9 mouse cellular contexts compared by ENCODE assay signal in genomic region chr16:6018639-6019038, GRCm38 (mm10).
DNase-seq lines count a peak whose midpoint lies in the region; ATAC-seq and TF ChIP-seq lines count a peak whose summit lies in the region.
"Had no signal": no experiment of that assay in that cellular context is flagged by ENCODE, and none has a peak within 500 bp of the region (broad histone marks: within the 10 kb centered on the region; RNA-seq: fewer than 3 reads in every experiment).

No protein-coding gene starts in this region.

- no peak overlapping the region for H3K4me3 ChIP-seq in kidney, postnatal 0 days (replicated peaks; ENCODE audit: low read depth, low read length)
- H3K4me3 ChIP-seq in limb, embryonic 14.5 days (replicated peaks; ENCODE audit: low read length) = no peak overlapping the region
- H3K4me3 ChIP-seq: erythroblast, embryonic 14.5 days had no signal

- ATAC-seq in kidney, postnatal 0 days (replicated peaks; ENCODE audit: low FRiP score, low read depth) = no peak
- no peak for ATAC-seq in limb, embryonic 14.5 days (ENCODE audit: low FRiP score, low read depth)

- no peak for TF ChIP-seq POLR2A in limb, embryonic 14.5 days (IDR thresholded peaks at IDR 0.05; ENCODE audit: borderline replicate concordance, extremely low read depth, insufficient read depth, insufficient read length)

- H3K4me2 ChIP-seq in kidney, postnatal 0 days (ENCODE audit: low read length) = no peak overlapping the region
- H3K4me2 ChIP-seq in limb, embryonic 14.5 days (replicated peaks; ENCODE audit: low read depth, low read length, severe bottlenecking) = no peak overlapping the region

- no peaks in the 10 kb centered on the region for H3K27me3 ChIP-seq in kidney, postnatal 0 days (ENCODE audit: insufficient read depth, low read length)
- no peaks in the 10 kb centered on the region for H3K27me3 ChIP-seq in limb, embryonic 14.5 days (ENCODE audit: control insufficient read depth, insufficient read depth, low read length)

- 34% methylated on average over 5 of the region's 5 CpGs for WGBS in kidney, postnatal 0 days
- 40% methylated on average over 5 of the region's 5 CpGs for WGBS in limb, embryonic 14.5 days

- DNase-seq in 416B (ENCODE audit: low read depth) (peak; percentile 70), NIH3T3 (ENCODE audit: low read depth) (peak; percentile 72)
- peak; percentile 93 for DNase-seq in cerebellum, adult 9-10 months
- DNase-seq in frontal cortex, postnatal 10 days (ENCODE audit: low spot score in 2 of 2) = peak; percentile 75 to 85
- DNase-seq in kidney, postnatal 0 days (ENCODE audit: low spot score) = peak; percentile 75
- peak; percentile 76 for DNase-seq in limb, embryonic 14.5 days (ENCODE audit: low spot score)
- peak; percentile 31 for DNase-seq in ovary, postnatal 10 days (ENCODE audit: low spot score)
- no peak for DNase-seq in natural killer cell, adult 2 months (ENCODE audit: low spot score in 2 of 2)

- H3K9ac ChIP-seq in kidney, postnatal 0 days (ENCODE audit: low read depth, low read length) = no peak overlapping the region
- H3K9ac ChIP-seq in limb, embryonic 14.5 days (ENCODE audit: low read depth, low read length, severe bottlenecking) = no peak overlapping the region

- H3K36me3 ChIP-seq in kidney, postnatal 0 days (ENCODE audit: insufficient read depth, low read length) = no peaks in the 10 kb centered on the region
- H3K36me3 ChIP-seq in limb, embryonic 14.5 days (ENCODE audit: control insufficient read depth, insufficient read depth, low read length) = no peaks in the 10 kb centered on the region

- no peaks in the 10 kb centered on the region for H3K4me1 ChIP-seq in kidney, postnatal 0 days (replicated peaks; ENCODE audit: insufficient read depth, low read length)
- H3K4me1 ChIP-seq in limb, embryonic 14.5 days (ENCODE audit: control insufficient read depth, insufficient read depth, low read length) = no peaks in the 10 kb centered on the region

- TF ChIP-seq CTCF in kidney, postnatal 0 days (IDR thresholded peaks at IDR 0.05; ENCODE audit: low read depth) = peak; percentile 86

- no peaks in the 10 kb centered on the region for H3K9me3 ChIP-seq in kidney, postnatal 0 days (replicated peaks; ENCODE audit: low read length)
- H3K9me3 ChIP-seq in limb, embryonic 14.5 days (ENCODE audit: control insufficient read depth, low read length) = no peaks in the 10 kb centered on the region

- H3K27ac ChIP-seq in kidney, postnatal 0 days = no peak overlapping the region
- H3K27ac ChIP-seq in limb, embryonic 14.5 days (replicated peaks; ENCODE audit: low read depth, low read length) = no peak overlapping the region

Comparison
In these comparisons a context has a peak if more than half of its experiments do, and no peak if none do; other contexts are left out.
1. DNase-seq: peak in 416B (single experiment), NIH3T3 (single experiment), cerebellum, adult 9-10 months (single experiment), frontal cortex, postnatal 10 days (2 of 2), kidney, postnatal 0 days (single experiment), limb, embryonic 14.5 days (single experiment) and ovary, postnatal 10 days (single experiment); none in natural killer cell, adult 2 months (0 of 2).